Mouse (Mus musculus): ENCODE measurements at regions not wholly inside any gene's neighbourhood (a gene's known extent, or its start where the extent isn't known, plus 50 kb on each side); places are given as distances from the start of the nearest gene placed in this dataset.

- intact Hi-C loops (cut with DNase I), result no loop called here
- DNase-seq (ENCODE audit: low spot score in 2 of 2), result no peak
Observed at GRCm38 (mm10) chr15:36682159-36682558, 325.4 kb downstream of the Zfp706 start.

GRCm38 (mm10) chr15:36680361-36681140 is 327.0 kb downstream of the Zfp706 start:
- intact Hi-C loops (cut with DNase I), result no loop called here
- no peak for DNase-seq (ENCODE audit: low spot score in 2 of 2)

- DNase-seq (ENCODE audit: low spot score in 2 of 2), result no peak
- intact Hi-C loops (cut with DNase I), result no loop called here
Observed at GRCm38 (mm10) chr15:36679577-36679976, 328.0 kb downstream of the Zfp706 start.

GRCm38 (mm10) chr15:36669748-36670147 is 337.8 kb downstream of the Zfp706 start:
- DNase-seq (ENCODE audit: low spot score in 2 of 2), result no peak
- intact Hi-C loops (cut with DNase I), result no loop called here

- DNase-seq (ENCODE audit: low spot score in 2 of 2), result no peak
- intact Hi-C loops (cut with DNase I), result no loop called here
Observed at GRCm38 (mm10) chr15:36666566-36666965, 341.0 kb downstream of the Zfp706 start.

GRCm38 (mm10) chr15:36664391-36664790 is 343.2 kb downstream of the Zfp706 start:
- no peak for DNase-seq (ENCODE audit: low spot score in 2 of 2)
- intact Hi-C loops (cut with DNase I), result no loop called here

- intact Hi-C loops (cut with DNase I), result no loop called here
- DNase-seq (ENCODE audit: low spot score in 2 of 2), result no peak
Observed at GRCm38 (mm10) chr15:36660986-36661385, 346.6 kb downstream of the Zfp706 start.

Data from left cerebral cortex, postnatal 25 days (tissue).